Mouse (Mus musculus): ENCODE measurements around the gene Olfr1446. TPM values are rescaled to one million over a fixed set of nuclear protein-coding genes. Genes with fewer than 3 reads are reported as not detected.

The Olfr1446 gene
- total RNA-seq (2014; rRNA removed; ENCODE audit: low replicate concordance) (not detected in 2 replicates), polyA plus RNA-seq (2015; fragmentation: Nextera tagmentation; extraction: Ambion mirVana) (not detected in 2 replicates)

DNA sequence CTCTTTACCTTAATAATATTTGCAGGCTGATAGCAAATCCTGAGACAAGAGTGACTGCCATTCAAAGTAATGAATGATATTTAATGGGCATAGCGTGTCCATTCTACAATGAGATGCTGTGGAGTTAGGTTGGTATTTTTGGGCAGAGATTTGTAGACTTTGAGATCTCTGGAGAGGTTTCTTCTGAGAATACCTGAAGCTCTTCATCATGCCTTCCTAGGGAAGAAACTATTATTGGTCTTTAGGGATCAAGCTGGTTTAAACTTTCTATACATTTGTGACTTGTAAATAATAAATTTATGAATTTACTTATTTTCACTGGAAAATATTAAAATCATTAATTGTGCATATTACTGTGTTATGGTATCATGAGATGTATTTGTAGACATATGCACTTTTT, at the start of gene Olfr1446:
Gene Olfr1446 (minus strand): TSS at position 101 of the 400 bp plus-strand sequence.
- Histone ChIP-seq H3K27ac (ENCODE audit: low read depth) (no peak within 1 kb of the TSS), H3K36me3 (replicated peaks; ENCODE audit: control insufficient read depth, insufficient read depth, low read length) (no peaks in the 10 kb centered on the region), H3K27me3 (ENCODE audit: control insufficient read depth, insufficient read depth, low read length) (no peaks in the 10 kb centered on the region), H3K4me3 (ENCODE audit: low read depth, low read length) (no peak within 1 kb of the TSS), H3K4me2 (ENCODE audit: low read depth, low read length) (no peak within 1 kb of the TSS), H3K4me1 (ENCODE audit: control insufficient read depth, insufficient read depth) (no peaks in the 10 kb centered on the region), H3K9me3 (replicated peaks; ENCODE audit: control insufficient read depth, low read length) (0 out of 2 replicates have a peak, but pooled peaks cover 2% of the 10 kb centered on the region), H3K9ac (replicated peaks; ENCODE audit: low read depth, low read length) (no peak within 1 kb of the TSS)
- no peak for DNase-seq (ENCODE audit: low spot score)
- WGBS = 60% methylated on average over 1 of the region's 1 CpGs
- no peak for TF ChIP-seq EP300 (IDR thresholded peaks at IDR 0.05; ENCODE audit: low read depth)
- no peak for ATAC-seq (ENCODE audit: insufficient read depth, low read depth)

DNA sequence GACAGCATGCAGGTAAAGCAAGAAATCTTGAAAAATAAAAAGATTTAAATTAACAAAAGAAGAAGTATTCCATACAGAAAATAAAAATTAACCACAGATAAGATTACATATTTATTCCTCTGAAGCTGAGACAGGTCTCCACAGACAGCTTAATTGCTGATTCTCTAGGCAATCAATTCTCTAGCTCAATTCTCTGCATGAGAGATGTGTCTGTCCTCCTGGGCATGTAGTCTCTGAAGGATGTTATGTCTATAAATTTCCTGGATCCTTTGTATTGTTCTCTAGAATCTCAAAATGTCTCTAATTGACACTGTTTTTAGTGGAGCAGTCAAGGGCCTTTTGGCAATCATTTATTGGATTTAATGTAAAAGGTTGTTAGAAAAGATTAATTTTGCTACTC, 37.2 kb upstream of the Olfr1446 start, which contains the start of gene Olfr1449:
Gene Olfr1449 (plus strand): TSS at position 301 of the 400 bp plus-strand sequence.
- Histone ChIP-seq H3K27ac (ENCODE audit: low read depth) (no peak within 1 kb of the TSS), H3K36me3 (replicated peaks; ENCODE audit: control insufficient read depth, insufficient read depth, low read length) (no peaks in the 10 kb centered on the region), H3K9ac (replicated peaks; ENCODE audit: low read depth, low read length) (no peak within 1 kb of the TSS), H3K27me3 (ENCODE audit: control insufficient read depth, insufficient read depth, low read length) (no peaks in the 10 kb centered on the region), H3K4me2 (ENCODE audit: low read depth, low read length) (no peak within 1 kb of the TSS), H3K4me1 (ENCODE audit: control insufficient read depth, insufficient read depth) (no peaks in the 10 kb centered on the region), H3K9me3 (replicated peaks; ENCODE audit: control insufficient read depth, low read length) (no peaks in the 10 kb centered on the region), H3K4me3 (ENCODE audit: low read depth, low read length) (no peak within 1 kb of the TSS)
- TF ChIP-seq CTCF (IDR thresholded peaks at IDR 0.05; ENCODE audit: low read depth) (no peak), EP300 (IDR thresholded peaks at IDR 0.05; ENCODE audit: low read depth) (no peak)
- DNase-seq (ENCODE audit: low spot score) (no peak), ATAC-seq (ENCODE audit: insufficient read depth, low read depth) (no peak)

DNA sequence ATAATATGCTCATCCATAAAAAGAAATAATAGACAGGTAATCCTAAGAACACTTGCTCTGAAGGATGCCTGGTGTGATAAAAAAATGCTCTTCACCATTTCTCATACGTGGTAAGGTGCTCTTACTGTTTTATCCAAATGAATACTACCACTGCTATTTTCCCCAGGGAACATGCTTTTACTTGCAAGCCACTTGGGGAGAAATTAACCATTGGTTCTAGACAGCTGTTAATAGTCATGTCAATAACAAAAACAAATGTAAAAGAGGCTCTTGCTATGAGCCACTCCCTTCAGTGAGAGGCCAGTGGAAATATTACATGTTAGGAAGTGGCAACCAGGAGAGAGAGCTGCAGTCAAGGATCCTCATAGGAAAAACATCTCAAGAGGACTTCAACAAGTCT, 31.0 kb upstream of the Olfr1446 start, which contains the start of gene Olfr1448:
Gene Olfr1448 (minus strand): TSS at position 101 of the 400 bp plus-strand sequence.
- ATAC-seq (ENCODE audit: insufficient read depth, low read depth) = no peak
- Histone ChIP-seq H3K9me3 (replicated peaks; ENCODE audit: control insufficient read depth, low read length) (no peaks in the 10 kb centered on the region), H3K9ac (replicated peaks; ENCODE audit: low read depth, low read length) (no peak within 1 kb of the TSS), H3K4me3 (ENCODE audit: low read depth, low read length) (no peak within 1 kb of the TSS), H3K27me3 (ENCODE audit: control insufficient read depth, insufficient read depth, low read length) (no peaks in the 10 kb centered on the region), H3K4me1 (ENCODE audit: control insufficient read depth, insufficient read depth) (no peaks in the 10 kb centered on the region), H3K36me3 (replicated peaks; ENCODE audit: control insufficient read depth, insufficient read depth, low read length) (no peaks in the 10 kb centered on the region), H3K27ac (ENCODE audit: low read depth) (no peak within 1 kb of the TSS), H3K4me2 (ENCODE audit: low read depth, low read length) (no peak within 1 kb of the TSS)
- 42% methylated on average over 1 of the region's 1 CpGs for WGBS
- TF ChIP-seq EP300 (IDR thresholded peaks at IDR 0.05; ENCODE audit: low read depth) (no peak), CTCF (IDR thresholded peaks at IDR 0.05; ENCODE audit: low read depth) (no peak)
- no peak for DNase-seq (ENCODE audit: low spot score)

DNA sequence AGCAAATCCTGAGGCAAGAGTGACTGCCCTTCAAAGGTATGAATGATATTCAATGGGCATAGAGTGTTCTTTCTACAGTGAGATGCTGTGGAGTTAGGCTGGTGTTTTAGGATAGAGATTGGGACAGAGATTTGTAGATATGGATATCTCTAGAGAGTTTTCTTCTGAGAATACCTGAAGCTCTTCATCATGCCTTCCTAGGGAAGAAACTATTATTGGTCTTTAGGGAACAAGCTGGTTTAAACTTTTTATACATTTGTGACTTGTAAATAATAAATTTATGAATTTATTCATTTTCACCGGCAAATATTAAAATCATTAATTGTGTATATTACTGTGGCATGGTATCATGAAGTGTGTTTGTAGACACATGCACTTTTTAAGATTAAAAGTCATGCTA, 10.3 kb upstream of the Olfr1446 start, which contains the start of gene Olfr1447:
Gene Olfr1447 (minus strand): TSS at position 101 of the 400 bp plus-strand sequence.
- Histone ChIP-seq H3K9ac (replicated peaks; ENCODE audit: low read depth, low read length) (no peak within 1 kb of the TSS), H3K4me3 (ENCODE audit: low read depth, low read length) (no peak within 1 kb of the TSS), H3K9me3 (replicated peaks; ENCODE audit: control insufficient read depth, low read length) (peaks cover 7% of the 10 kb centered on the region; the same call in 1 of the 2 replicates), H3K4me1 (ENCODE audit: control insufficient read depth, insufficient read depth) (no peaks in the 10 kb centered on the region), H3K27ac (ENCODE audit: low read depth) (no peak within 1 kb of the TSS), H3K36me3 (replicated peaks; ENCODE audit: control insufficient read depth, insufficient read depth, low read length) (no peaks in the 10 kb centered on the region), H3K27me3 (ENCODE audit: control insufficient read depth, insufficient read depth, low read length) (no peaks in the 10 kb centered on the region), H3K4me2 (ENCODE audit: low read depth, low read length) (no peak within 1 kb of the TSS)
- ATAC-seq (ENCODE audit: insufficient read depth, low read depth) = no peak
- no peak for TF ChIP-seq CTCF (IDR thresholded peaks at IDR 0.05; ENCODE audit: low read depth)
- no peak for TF ChIP-seq EP300 (IDR thresholded peaks at IDR 0.05; ENCODE audit: low read depth)
- WGBS = 80% methylated on average over 1 of the region's 1 CpGs
- no peak for DNase-seq (ENCODE audit: low spot score)

DNA sequence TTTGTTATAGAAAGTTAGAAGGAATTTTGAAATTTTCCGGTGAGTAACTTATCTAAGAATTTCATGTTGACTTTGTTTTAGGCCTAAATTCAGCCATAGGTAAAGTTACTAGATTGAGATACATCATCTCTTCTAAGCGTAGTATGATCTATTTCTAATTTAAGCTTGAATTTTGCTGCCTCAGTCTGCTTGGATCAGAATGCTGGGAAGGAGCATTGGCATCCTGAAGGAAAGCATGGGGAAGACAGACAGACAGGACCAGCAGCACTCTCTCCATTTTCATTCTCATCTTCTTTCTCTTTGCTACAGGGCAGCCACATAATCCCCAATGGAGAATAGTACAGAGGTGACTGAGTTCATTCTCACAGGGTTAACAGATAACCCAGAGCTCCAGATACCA, 9.8 kb downstream of the Olfr1446 start, which contains the start of gene Olfr1445:
Gene Olfr1445 (plus strand): TSS at position 301 of the 400 bp plus-strand sequence.
- TF ChIP-seq CTCF (IDR thresholded peaks at IDR 0.05; ENCODE audit: low read depth) (no peak), EP300 (IDR thresholded peaks at IDR 0.05; ENCODE audit: low read depth) (no peak)
- ATAC-seq (ENCODE audit: insufficient read depth, low read depth) = no peak
- Histone ChIP-seq H3K36me3 (replicated peaks; ENCODE audit: control insufficient read depth, insufficient read depth, low read length) (no peaks in the 10 kb centered on the region), H3K4me1 (ENCODE audit: control insufficient read depth, insufficient read depth) (no peaks in the 10 kb centered on the region), H3K27me3 (ENCODE audit: control insufficient read depth, insufficient read depth, low read length) (no peaks in the 10 kb centered on the region), H3K4me2 (ENCODE audit: low read depth, low read length) (no peak within 1 kb of the TSS), H3K27ac (ENCODE audit: low read depth) (no peak within 1 kb of the TSS), H3K9ac (replicated peaks; ENCODE audit: low read depth, low read length) (no peak within 1 kb of the TSS), H3K4me3 (ENCODE audit: low read depth, low read length) (no peak within 1 kb of the TSS), H3K9me3 (replicated peaks; ENCODE audit: control insufficient read depth, low read length) (no peaks in the 10 kb centered on the region)
- no peak for DNase-seq (ENCODE audit: low spot score)
- 70% methylated on average over 2 of the region's 2 CpGs for WGBS

DNA sequence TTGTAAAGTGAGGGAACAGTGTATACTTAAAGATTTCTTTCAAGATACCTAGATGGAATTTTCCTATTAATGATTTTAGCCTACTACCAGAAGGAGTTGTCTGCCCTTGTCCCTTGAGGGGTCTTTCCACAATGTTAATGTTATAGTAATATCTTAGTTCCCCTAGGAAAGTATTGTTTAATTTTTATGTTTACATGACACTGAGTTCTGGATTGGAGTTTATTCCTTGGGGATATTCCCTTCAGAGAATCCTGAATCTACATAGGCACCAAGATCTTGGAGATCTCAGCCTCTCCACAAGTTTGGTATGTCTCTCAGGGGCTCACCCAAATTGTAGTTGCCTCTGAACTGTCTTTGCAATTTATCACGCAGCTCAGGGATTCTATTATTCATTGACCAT, 36.3 kb downstream of the Olfr1446 start, which contains the start of gene Olfr1444:
Gene Olfr1444 (plus strand): TSS at position 301 of the 400 bp plus-strand sequence.
- H3K4me3 ChIP-seq (ENCODE audit: low read depth, low read length) = no peak within 1 kb of the TSS
- WGBS = 33% methylated on average over 1 of the region's 1 CpGs
- no peaks in the 10 kb centered on the region for H3K27me3 ChIP-seq (ENCODE audit: control insufficient read depth, insufficient read depth, low read length)
- H3K4me2 ChIP-seq (ENCODE audit: low read depth, low read length) = no peak within 1 kb of the TSS
- no peak for ATAC-seq (ENCODE audit: insufficient read depth, low read depth)
- DNase-seq (ENCODE audit: low spot score) = no peak
- no peak within 1 kb of the TSS for H3K9ac ChIP-seq (replicated peaks; ENCODE audit: low read depth, low read length)
- H3K4me1 ChIP-seq (ENCODE audit: control insufficient read depth, insufficient read depth) = no peaks in the 10 kb centered on the region
- TF ChIP-seq EP300 (IDR thresholded peaks at IDR 0.05; ENCODE audit: low read depth) (no peak), CTCF (IDR thresholded peaks at IDR 0.05; ENCODE audit: low read depth) (no peak)
- H3K27ac ChIP-seq (ENCODE audit: low read depth) = no peak within 1 kb of the TSS
- H3K36me3 ChIP-seq (replicated peaks; ENCODE audit: control insufficient read depth, insufficient read depth, low read length) = no peaks in the 10 kb centered on the region
- H3K9me3 ChIP-seq (replicated peaks; ENCODE audit: control insufficient read depth, low read length) = no peaks in the 10 kb centered on the region

Measured in heart, postnatal 0 days (tissue).